Mouse (Mus musculus): ENCODE data around the gene Adarb1. TPM values are rescaled to one million over a fixed set of nuclear protein-coding genes. Genes with fewer than 3 reads are reported as not detected.

Gene Adarb1
- total RNA-seq, 2 experiments from 2014 or later = 6.6 to 8.9 TPM

DNA sequence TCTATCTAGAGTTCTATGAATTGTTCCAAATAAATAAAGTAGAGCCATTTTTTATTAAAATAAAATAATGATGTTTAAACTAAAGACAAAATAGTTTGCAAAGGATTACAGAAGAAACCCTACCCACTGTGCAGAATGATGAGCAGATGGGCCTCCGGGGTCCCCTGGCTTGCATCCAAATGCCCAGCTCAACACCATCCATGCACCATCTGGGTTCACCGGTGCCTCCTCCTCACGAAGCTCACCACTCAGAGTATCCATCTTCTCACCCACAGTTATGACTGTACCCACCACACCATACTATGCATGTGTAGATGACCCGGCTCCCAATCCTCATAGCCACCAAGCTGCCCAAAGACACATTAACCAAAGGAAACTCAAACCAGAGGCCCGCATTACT lies 18.1 kb downstream of the Adarb1 start:
- no peak for DNase-seq
- no peak for TF ChIP-seq CTCF (IDR thresholded peaks at IDR 0.05)
- H3K4me3 ChIP-seq = no peak overlapping the region
- intact Hi-C loops (cut with DNase I) = no loop called here
- peak overlapping the region; percentile 64 for H3K27ac ChIP-seq

- Histone ChIP-seq H3K4me3 (no peak overlapping the region), H3K27ac (peak overlapping the region; percentile 78)
- no peak for TF ChIP-seq CTCF (IDR thresholded peaks at IDR 0.05)
- intact Hi-C loops (cut with DNase I) = no loop called here
- DNase-seq = peak; percentile 59
Observed at GRCm38 (mm10) chr10:77398082-77398481, 20.0 kb downstream of the Adarb1 start.

DNA sequence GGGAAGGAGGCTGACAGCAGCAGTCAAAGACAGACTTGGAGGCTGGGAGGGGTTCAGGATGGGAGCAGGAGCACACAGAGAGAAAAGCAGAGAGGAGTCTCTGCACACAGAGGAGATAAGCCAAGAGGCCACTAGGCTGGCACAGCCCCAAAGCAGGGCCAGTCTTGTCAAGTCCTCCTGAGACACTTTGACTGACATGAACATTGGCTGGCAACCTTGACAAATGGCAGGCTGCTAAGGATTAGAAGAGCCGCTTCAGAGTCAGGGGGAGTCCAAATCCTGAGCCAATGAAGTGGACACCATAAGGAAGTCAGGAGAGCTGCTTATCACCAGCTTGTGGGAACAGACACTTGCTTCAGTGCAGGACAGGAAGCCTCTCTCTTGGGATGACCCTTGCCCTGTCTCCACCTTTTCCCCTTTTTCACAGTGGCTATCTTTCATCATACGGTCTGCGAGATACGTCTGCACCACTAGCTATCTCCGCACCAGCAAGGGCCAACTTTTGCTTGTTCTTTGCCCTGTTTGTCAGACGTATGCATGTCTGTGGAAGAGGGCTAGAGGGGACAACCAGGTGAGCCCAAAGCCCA lies 20.9 kb downstream of the Adarb1 start:
- no peak for TF ChIP-seq CTCF (IDR thresholded peaks at IDR 0.05)
- peak; percentile 44 for DNase-seq
- H3K4me3 ChIP-seq = no peak overlapping the region
- H3K27ac ChIP-seq = peak overlapping the region; percentile 78
- intact Hi-C loops (cut with DNase I) = no loop called here

GRCm38 (mm10) chr10:77396015-77396414 lies 22.1 kb downstream of the Adarb1 start:
- intact Hi-C loops (cut with DNase I) = no loop called here
- no peak for TF ChIP-seq CTCF (IDR thresholded peaks at IDR 0.05)
- no peak for DNase-seq
- H3K27ac ChIP-seq = peak overlapping the region; percentile 78; the same call in 1 of the 2 replicates
- H3K4me3 ChIP-seq = no peak overlapping the region

GRCm38 (mm10) chr10:77391072-77391471 lies 27.0 kb downstream of the Adarb1 start:
- intact Hi-C loops (cut with DNase I) = no loop called here
- Histone ChIP-seq H3K27ac (no peak overlapping the region), H3K4me3 (no peak overlapping the region)
- DNase-seq = no peak
- TF ChIP-seq CTCF (IDR thresholded peaks at IDR 0.05) = no peak

- intact Hi-C loops (cut with DNase I) = no loop called here
- no peak overlapping the region for H3K4me3 ChIP-seq
- DNase-seq = no peak
- no peak overlapping the region for H3K27ac ChIP-seq
- no peak for TF ChIP-seq CTCF (IDR thresholded peaks at IDR 0.05)
Observed at GRCm38 (mm10) chr10:77387558-77387957, 30.5 kb downstream of the Adarb1 start.

GRCm38 (mm10) chr10:77385731-77386130 lies 32.3 kb downstream of the Adarb1 start:
- H3K27ac ChIP-seq = peak overlapping the region; percentile 35
- TF ChIP-seq CTCF (IDR thresholded peaks at IDR 0.05) = no peak
- DNase-seq = peak; percentile 34

DNA sequence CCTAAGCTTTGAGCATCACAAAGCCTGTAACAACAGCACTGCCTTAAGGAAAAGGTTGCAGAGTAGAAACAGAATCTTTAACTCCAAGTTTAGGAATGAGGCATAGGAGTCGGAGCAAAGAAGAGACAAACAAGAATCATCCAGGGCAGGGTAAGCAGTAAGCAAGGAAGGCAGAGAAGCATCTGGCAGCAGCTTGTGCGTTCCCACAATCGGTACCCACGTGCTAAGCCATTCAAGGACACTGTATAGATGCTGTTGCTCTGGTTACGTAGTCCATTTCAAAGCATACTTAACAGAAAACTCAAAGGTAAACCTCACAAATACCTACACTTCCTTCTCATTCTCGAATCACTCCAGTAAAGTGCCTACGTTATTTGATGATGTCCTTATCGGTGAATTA lies 35.0 kb downstream of the Adarb1 start:
- intact Hi-C loops (cut with DNase I) = loop anchor here (5.0 kb wide), 1 partner anchor 34 kb away; the partner anchor contains the start of gene Adarb1
- Histone ChIP-seq H3K27ac (no peak overlapping the region), H3K4me3 (no peak overlapping the region)
- no peak for TF ChIP-seq CTCF (IDR thresholded peaks at IDR 0.05)
- no peak for DNase-seq

More at GRCm38 (mm10) chr10:77385731-77386130, 32.3 kb downstream of the Adarb1 start:
- intact Hi-C loops (cut with DNase I) = no loop called here
- H3K4me3 ChIP-seq = no peak overlapping the region

DNA sequence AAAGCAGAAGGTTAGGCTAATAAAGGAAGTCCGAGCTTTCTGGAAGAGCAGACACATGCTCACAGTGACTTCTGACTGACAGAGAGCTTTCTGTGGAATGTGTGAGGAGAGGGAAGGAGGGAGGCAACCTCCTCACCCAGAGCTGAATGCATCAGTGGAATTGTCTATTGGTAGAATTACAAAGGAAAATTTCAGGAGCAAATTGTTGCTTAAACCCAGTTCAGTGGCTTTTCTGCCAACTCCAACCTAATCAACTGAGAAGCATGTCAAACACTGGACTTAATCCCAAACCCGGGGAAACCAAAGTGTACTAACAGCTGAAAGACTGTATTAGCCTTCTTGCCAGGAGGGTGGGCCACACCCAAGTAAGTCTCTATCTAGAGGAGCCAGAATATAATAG lies 36.9 kb downstream of the Adarb1 start:
- H3K4me3 ChIP-seq = peak overlapping the region; percentile 2; the same call in 1 of the 2 replicates
- no peak for DNase-seq
- TF ChIP-seq CTCF (IDR thresholded peaks at IDR 0.05) = no peak
- peak overlapping the region; percentile 80 for H3K27ac ChIP-seq
- intact Hi-C loops (cut with DNase I) = loop anchor here (5.0 kb wide), 1 partner anchor 36 kb away; the partner anchor contains the start of gene Adarb1

- Histone ChIP-seq H3K4me3 (peak overlapping the region; percentile 2; the same call in 1 of the 2 replicates), H3K27ac (peak overlapping the region; percentile 80)
- intact Hi-C loops (cut with DNase I) = loop anchor here (5.0 kb wide), 1 partner anchor 37 kb away; the partner anchor contains the start of gene Adarb1
- TF ChIP-seq CTCF (IDR thresholded peaks at IDR 0.05) = peak; percentile 36
- peak; percentile 33 for DNase-seq
Observed at GRCm38 (mm10) chr10:77380716-77381115, 37.4 kb downstream of the Adarb1 start.

- no peak for DNase-seq
- TF ChIP-seq CTCF (IDR thresholded peaks at IDR 0.05) = no peak
- Histone ChIP-seq H3K27ac (no peak overlapping the region), H3K4me3 (no peak overlapping the region)
- intact Hi-C loops (cut with DNase I) = no loop called here
Observed at GRCm38 (mm10) chr10:77379199-77379598, 38.9 kb downstream of the Adarb1 start.

DNA sequence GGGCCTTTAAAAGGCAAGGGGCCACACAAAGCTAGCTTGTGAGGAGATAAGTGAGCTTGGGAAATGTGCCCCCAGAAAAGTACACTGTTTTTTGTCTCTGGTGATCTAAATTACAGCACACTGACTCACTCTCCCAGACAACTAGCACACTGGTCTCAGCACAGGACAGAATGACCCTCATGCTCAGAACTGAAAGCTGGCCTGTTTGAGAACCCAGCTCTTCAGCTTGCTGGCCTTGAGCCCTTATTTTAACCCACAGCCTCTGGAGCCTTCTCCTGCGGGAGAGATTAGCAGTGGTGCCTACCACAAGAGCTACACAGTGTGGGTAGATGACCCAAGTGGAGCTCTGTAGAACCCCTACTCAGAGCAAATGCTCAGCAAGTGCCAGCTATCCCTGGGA lies 42.0 kb downstream of the Adarb1 start:
- TF ChIP-seq CTCF (IDR thresholded peaks at IDR 0.05) = no peak
- peak overlapping the region; percentile 53 for H3K27ac ChIP-seq
- intact Hi-C loops (cut with DNase I) = no loop called here
- DNase-seq = no peak
- H3K4me3 ChIP-seq = no peak overlapping the region

DNA sequence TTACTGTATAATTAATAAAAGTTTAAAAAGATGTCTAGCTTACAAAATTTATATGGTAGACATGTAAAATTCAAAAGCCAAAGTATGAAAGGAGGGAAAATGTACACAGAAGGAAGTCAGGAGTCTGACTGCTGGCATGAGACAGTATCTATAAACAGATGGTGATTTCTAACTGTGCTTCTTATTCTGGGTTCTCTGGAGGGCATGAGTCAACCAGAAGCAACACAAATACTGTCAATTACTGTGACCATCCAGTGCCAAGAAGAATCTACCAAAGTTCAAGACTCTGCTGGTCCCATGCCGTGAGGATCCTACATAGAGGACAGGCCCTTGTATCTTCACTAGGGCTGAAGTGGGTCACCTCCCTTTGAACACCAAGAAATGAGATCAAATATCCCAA lies 43.1 kb downstream of the Adarb1 start:
- H3K27ac ChIP-seq = no peak overlapping the region
- TF ChIP-seq CTCF (IDR thresholded peaks at IDR 0.05) = no peak
- DNase-seq = no peak
- intact Hi-C loops (cut with DNase I) = no loop called here
- H3K4me3 ChIP-seq = no peak overlapping the region

- intact Hi-C loops (cut with DNase I) = no loop called here
- Histone ChIP-seq H3K27ac (no peak overlapping the region), H3K4me3 (no peak overlapping the region)
- no peak for TF ChIP-seq CTCF (IDR thresholded peaks at IDR 0.05)
- DNase-seq = no peak
Observed at GRCm38 (mm10) chr10:77374407-77374806, 43.7 kb downstream of the Adarb1 start.
